21 mouse cellular contexts compared by ENCODE assay signal in the genomic region with DNA sequence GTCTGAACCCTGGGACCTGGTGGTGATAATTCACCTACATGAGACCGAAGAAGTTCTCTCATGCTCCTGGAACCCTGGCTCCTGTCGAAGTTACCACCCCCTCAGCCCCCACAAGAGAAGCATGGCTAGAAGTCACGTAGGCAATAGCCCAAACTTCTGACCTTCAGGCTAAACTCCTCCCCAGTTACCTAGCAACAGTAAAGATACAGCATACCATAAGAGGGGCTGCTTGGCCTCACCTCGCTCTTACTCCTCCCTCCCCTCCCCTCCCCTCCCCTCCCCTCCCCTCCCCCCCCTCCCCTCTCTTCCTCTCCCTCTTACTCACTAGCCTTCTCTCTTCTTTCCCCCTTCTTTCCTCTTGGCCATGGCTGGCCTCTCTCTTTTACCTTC. TPM values are rescaled to one million over a fixed set of nuclear protein-coding genes. Genes with fewer than 3 reads are reported as not detected.
DNase-seq lines count a peak whose midpoint lies in the region; ATAC-seq lines count a peak whose summit lies in the region.
"Not testable (repeated sequence)": the region's sequence is repeated elsewhere in the genome, so short reads cannot be mapped to it uniquely, and the experiment has no call there.
"Had no signal": no experiment of that assay in that cellular context is flagged by ENCODE, and none has a peak within 500 bp of the region (broad histone marks: within the 10 kb centered on the region; RNA-seq: fewer than 3 reads in every experiment).

No protein-coding gene starts in this region.

- peak overlapping the region; percentile 58 for H3K27ac ChIP-seq in ES-E14 (ENCODE audit: insufficient read depth, low read depth, low read length, poor library complexity, severe bottlenecking)
- peak overlapping the region; percentile 45; the same call in 1 of the 2 replicates for H3K27ac ChIP-seq in brown adipose tissue, adult 24 weeks (replicated peaks; ENCODE audit: low read depth, low read length)
- H3K27ac ChIP-seq in heart, embryonic 12.5 days (ENCODE audit: poor library complexity, severe bottlenecking) = peak overlapping the region; percentile 83
- not testable (repeated sequence) for H3K27ac ChIP-seq in intestine, embryonic 15.5 days
- peak overlapping the region; percentile 66 for H3K27ac ChIP-seq in liver, embryonic 13.5 days
- H3K27ac ChIP-seq in lung, embryonic 15.5 days = peak overlapping the region; percentile 20; the same call in 1 of the 2 replicates
- peak overlapping the region; percentile 11; the same call in 1 of the 2 replicates for H3K27ac ChIP-seq in stomach, embryonic 15.5 days

- peak overlapping the region; percentile 64; the same call in 1 of the 2 replicates for H3K9ac ChIP-seq in ES-E14 (ENCODE audit: insufficient read depth, low read depth, low read length, poor library complexity, severe bottlenecking)
- not testable (repeated sequence) for H3K9ac ChIP-seq in heart, embryonic 12.5 days; intestine, embryonic 15.5 days; liver, embryonic 13.5 days; lung, embryonic 15.5 days; stomach, embryonic 15.5 days

- H3K9me3 ChIP-seq in ES-E14 (ENCODE audit: control insufficient read depth, insufficient read depth, low read depth, low read length); heart, embryonic 12.5 days (replicated peaks); intestine, embryonic 15.5 days; liver, embryonic 13.5 days (replicated peaks); lung, embryonic 15.5 days; stomach, embryonic 15.5 days: not testable (repeated sequence)

- H3K4me3 ChIP-seq in ES-E14 (ENCODE audit: insufficient read depth in 1 of 2, low read depth in 1 of 2, low read length in 2 of 2, poor library complexity in 1 of 2, severe bottlenecking in 1 of 2) = peak overlapping the region; percentile 55 to 58
- H3K4me3 ChIP-seq in brown adipose tissue, adult 24 weeks (ENCODE audit: insufficient read depth, low read depth, low read length); heart, embryonic 12.5 days; intestine, embryonic 15.5 days (replicated peaks); liver, embryonic 13.5 days (replicated peaks); lung, embryonic 15.5 days; stomach, embryonic 15.5 days (replicated peaks): not testable (repeated sequence)

- not testable (repeated sequence) for H3K36me3 ChIP-seq in ES-E14 (ENCODE audit: control insufficient read depth, insufficient read depth, low read length, poor library complexity, severe bottlenecking); heart, embryonic 12.5 days; intestine, embryonic 15.5 days; liver, embryonic 13.5 days; lung, embryonic 15.5 days; stomach, embryonic 15.5 days

- H3K4me1 ChIP-seq in ES-E14 (ENCODE audit: control insufficient read depth in 2 of 2, insufficient read depth in 2 of 2, low read length in 2 of 2, poor library complexity in 1 of 2); brown adipose tissue, adult 24 weeks (ENCODE audit: control insufficient read depth, insufficient read depth, insufficient read length, low read length); intestine, embryonic 15.5 days (replicated peaks); liver, embryonic 13.5 days (replicated peaks); stomach, embryonic 15.5 days: not testable (repeated sequence)
- peaks cover 20% of the 10 kb centered on the region for H3K4me1 ChIP-seq in heart, embryonic 12.5 days (replicated peaks)
- peaks cover 15% of the 10 kb centered on the region for H3K4me1 ChIP-seq in lung, embryonic 15.5 days

- H3K27me3 ChIP-seq in heart, embryonic 12.5 days (replicated peaks); intestine, embryonic 15.5 days (replicated peaks); liver, embryonic 13.5 days; lung, embryonic 15.5 days; stomach, embryonic 15.5 days (replicated peaks): not testable (repeated sequence)

- peak overlapping the region; percentile 29; the same call in 1 of the 2 replicates for H3K4me2 ChIP-seq in heart, embryonic 12.5 days
- not testable (repeated sequence) for H3K4me2 ChIP-seq in intestine, embryonic 15.5 days (replicated peaks); lung, embryonic 15.5 days; stomach, embryonic 15.5 days
- 0 out of 2 replicates have a peak overlapping the region, but pooled peaks have one; percentile 8 for H3K4me2 ChIP-seq in liver, embryonic 13.5 days

- WGBS in heart, embryonic 12.5 days = 22% methylated on average over 4 of the region's 4 CpGs
- WGBS in intestine, embryonic 15.5 days = 27% methylated on average over 4 of the region's 4 CpGs
- WGBS in liver, embryonic 13.5 days (ENCODE audit: insufficient replicate concordance) = 14% methylated on average over 4 of the region's 4 CpGs
- 8% methylated on average over 4 of the region's 4 CpGs for WGBS in lung, embryonic 15.5 days
- 23% methylated on average over 4 of the region's 4 CpGs for WGBS in stomach, embryonic 15.5 days

- in situ Hi-C loops in ES-E14 (cut with MboI; ENCODE audit: low sequenced_read_pairs in 2 of 2, unreplicated experiment in 2 of 2) = not testable (repeated sequence)

- not testable (repeated sequence) for ATAC-seq in heart, embryonic 12.5 days (ENCODE audit: insufficient number of reproducible peaks, low FRiP score); liver, embryonic 13.5 days (ENCODE audit: low read depth); stomach, embryonic 15.5 days (ENCODE audit: insufficient read depth, low FRiP score, low read depth)
- ATAC-seq in intestine, embryonic 15.5 days = peak; percentile 43; the same call in 1 of the 2 replicates
- ATAC-seq in lung, embryonic 15.5 days (ENCODE audit: borderline replicate concordance, extremely low read depth, low FRiP score, low TSS enrichment) = 0 out of 2 replicates have a peak, but pooled peaks have one; percentile 7

- DNase-seq in ES-E14 (ENCODE audit: low read depth, low spot score); liver, embryonic 13.5 days: not testable (repeated sequence)

RNA-seq across cellular contexts. Expression of gene Gm2a, which starts 15.9 kb away (rescaled TPM):
- total RNA-seq in ES-E14 (2012; rRNA removed) = 11.7 and 21.0 TPM in 2 replicates
- 57.5 and 65.4 TPM in 2 replicates for polyA plus RNA-seq in brown adipose tissue, adult 24 weeks (2012; ENCODE audit: insufficient read depth, insufficient read length, missing spikeins)
- 49.4 and 49.9 TPM in 2 replicates for polyA plus RNA-seq in heart, embryonic 12.5 days (2016; fragmentation: Nextera tagmentation; extraction: Ambion mirVana)
- polyA plus RNA-seq in intestine, embryonic 15.5 days (2015; fragmentation: Nextera tagmentation; extraction: Ambion mirVana) = 19.3 and 20.9 TPM in 2 replicates
- 9.6 and 10.6 TPM in 2 replicates for polyA plus RNA-seq in liver, embryonic 13.5 days (2015; fragmentation: Nextera tagmentation; extraction: Ambion mirVana)
- 18.4 and 21.3 TPM in 2 replicates for polyA plus RNA-seq in lung, embryonic 15.5 days (2015; fragmentation: Nextera tagmentation; extraction: Ambion mirVana)
- 21.7 and 22.2 TPM in 2 replicates for polyA plus RNA-seq in stomach, embryonic 15.5 days (2015; fragmentation: Nextera tagmentation; extraction: Ambion mirVana)

RNA-seq across cellular contexts. Expression of gene Ccdc69, which starts 35.9 kb away (rescaled TPM):
- 0.16 and 0.22 TPM in 2 replicates for total RNA-seq in ES-E14 (2012; rRNA removed)
- 42.5 and 46.3 TPM in 2 replicates for polyA plus RNA-seq in brown adipose tissue, adult 24 weeks (2012; ENCODE audit: insufficient read depth, insufficient read length, missing spikeins)
- polyA plus RNA-seq in heart, embryonic 12.5 days (2016; fragmentation: Nextera tagmentation; extraction: Ambion mirVana) = 17.5 and 19.0 TPM in 2 replicates
- polyA plus RNA-seq in intestine, embryonic 15.5 days (2015; fragmentation: Nextera tagmentation; extraction: Ambion mirVana) = 2.0 and 2.6 TPM in 2 replicates
- 0.96 and 1.1 TPM in 2 replicates for polyA plus RNA-seq in liver, embryonic 13.5 days (2015; fragmentation: Nextera tagmentation; extraction: Ambion mirVana)
- 2.9 and 3.8 TPM in 2 replicates for polyA plus RNA-seq in lung, embryonic 15.5 days (2015; fragmentation: Nextera tagmentation; extraction: Ambion mirVana)
- polyA plus RNA-seq in stomach, embryonic 15.5 days (2015; fragmentation: Nextera tagmentation; extraction: Ambion mirVana) = 3.1 and 3.2 TPM in 2 replicates
- total RNA-seq: layer of hippocampus, postnatal 14 days; left cerebral cortex, postnatal 4 days had no signal
- polyA plus RNA-seq: Patski had no signal

RNA-seq across cellular contexts. Expression of gene Slc36a3, which starts 37.7 kb away (rescaled TPM):
- total RNA-seq in ES-E14 (2012; rRNA removed) = not detected in 2 replicates
- not detected in 2 replicates for polyA plus RNA-seq in brown adipose tissue, adult 24 weeks (2012; ENCODE audit: insufficient read depth, insufficient read length, missing spikeins)
- not detected in 2 replicates for polyA plus RNA-seq in heart, embryonic 12.5 days (2016; fragmentation: Nextera tagmentation; extraction: Ambion mirVana)
- polyA plus RNA-seq in intestine, embryonic 15.5 days (2015; fragmentation: Nextera tagmentation; extraction: Ambion mirVana) = not detected in 2 replicates
- not detected in 2 replicates for polyA plus RNA-seq in liver, embryonic 13.5 days (2015; fragmentation: Nextera tagmentation; extraction: Ambion mirVana)
- polyA plus RNA-seq in lung, embryonic 15.5 days (2015; fragmentation: Nextera tagmentation; extraction: Ambion mirVana) = not detected in 2 replicates
- 0.08 TPM in 1 of 2 replicates, not detected in the other for polyA plus RNA-seq in stomach, embryonic 15.5 days (2015; fragmentation: Nextera tagmentation; extraction: Ambion mirVana)
- total RNA-seq: adrenal gland, adult 8-10 months; gastrocnemius, adult 8-10 months; hematopoietic stem cell, adult 5-6 weeks; layer of hippocampus, adult 18-20 months; layer of hippocampus, postnatal 14 days; left cerebral cortex, adult 8-10 months; left cerebral cortex, postnatal 4 days; megakaryocyte-erythroid progenitor cell, adult 5-6 weeks had no signal
- polyA plus RNA-seq: forebrain, embryonic 15.5 days; hindbrain, embryonic 15.5 days; intestine, embryonic 14.5 days; midbrain, embryonic 14.5 days; neural tube, embryonic 11.5 days; Patski had no signal
